Mouse (Mus musculus): ENCODE data around the gene Rpl39l.

- TF ChIP-seq ZNF384 (IDR thresholded peaks at IDR 0.05; ENCODE audit: low read depth, low read length) (no peak), CHD2 (IDR thresholded peaks at IDR 0.05; ENCODE audit: low read depth, low read length) (no peak), MAFK (IDR thresholded peaks at IDR 0.05; ENCODE audit: insufficient read depth, low read depth, low read length) (no peak), ZC3H11A (IDR thresholded peaks at IDR 0.05; ENCODE audit: borderline replicate concordance, low read depth, low read length) (no peak)
Measured at GRCm38 (mm10) chr16:10143166-10143565, 26.9 kb upstream of the Rpl39l start.
